In genomic region chr5:140217900-140218299, GRCm38 (mm10) we compare ENCODE assay signal across 9 mouse cellular contexts.
DNase-seq lines count a peak whose midpoint lies in the region; ATAC-seq and TF ChIP-seq lines count a peak whose summit lies in the region.
"Had no signal": no experiment of that assay in that cellular context is flagged by ENCODE, and none has a peak within 500 bp of the region (broad histone marks: within the 10 kb centered on the region; RNA-seq: fewer than 3 reads in every experiment).

No protein-coding gene starts in this region.

- ATAC-seq in kidney, embryonic 15.5 days (replicated peaks; ENCODE audit: low FRiP score) = no peak
- peak; percentile 54; the same call in 1 of the 2 replicates for ATAC-seq in megakaryocyte progenitor cell, adult 5-6 weeks (replicated peaks; ENCODE audit: poor library complexity)

- H3K9ac ChIP-seq in kidney, embryonic 15.5 days = no peak overlapping the region
- H3K9ac ChIP-seq in MEL (ENCODE audit: control insufficient read depth, low read depth, low read length, poor library complexity, severe bottlenecking) = no peak overlapping the region
- H3K9ac ChIP-seq: hindbrain, embryonic 15.5 days had no signal

- WGBS in kidney, embryonic 15.5 days = 25% methylated on average over 2 of the region's 2 CpGs
- WGBS in cerebellum, adult 2 months = 17% methylated on average over 2 of the region's 2 CpGs

- DNase-seq in kidney, adult 18-20 months = peak; percentile 9
- DNase-seq in MEL (ENCODE audit: low read depth, low spot score) = peak; percentile 48
- peak; percentile 63 to 78 for DNase-seq in cerebellum, adult 2 months
- DNase-seq in layer of hippocampus, adult 11-12 months (ENCODE audit: low spot score) = no peak
- DNase-seq in layer of hippocampus, adult 18-20 months (ENCODE audit: low spot score in 2 of 2) = no peak

- TF ChIP-seq POLR2A in MEL (IDR thresholded peaks at IDR 0.05; ENCODE audit: control insufficient read depth in 1 of 2, insufficient read depth in 1 of 2, low read depth in 1 of 2, low read length in 2 of 2, poor library complexity in 1 of 2) = no peak
- TF ChIP-seq POLR2A in cerebellum, adult 2 months (IDR thresholded peaks at IDR 0.05; ENCODE audit: borderline replicate concordance, insufficient read depth, low read length) = no peak

- H3K36me3 ChIP-seq in kidney, embryonic 15.5 days = no peaks in the 10 kb centered on the region
- H3K36me3 ChIP-seq in MEL (ENCODE audit: control insufficient read depth in 1 of 2, insufficient read depth in 2 of 2, low read length in 2 of 2) = no peaks in the 10 kb centered on the region; a peak in 1 of 4 replicates
- H3K36me3 ChIP-seq: hindbrain, embryonic 15.5 days had no signal

- TF ChIP-seq EP300 in MEL (IDR thresholded peaks at IDR 0.05; ENCODE audit: low read depth in 1 of 2, low read length in 2 of 2) = no peak

- no peaks in the 10 kb centered on the region for H3K79me2 ChIP-seq in MEL (ENCODE audit: control insufficient read depth, insufficient read depth, low read length, poor library complexity)

- no peak overlapping the region for H3K4me3 ChIP-seq in kidney, embryonic 15.5 days (replicated peaks)
- no peak overlapping the region for H3K4me3 ChIP-seq in MEL (ENCODE audit: control insufficient read depth in 1 of 2, insufficient read depth in 1 of 2, low read depth in 2 of 2, low read length in 2 of 2)
- H3K4me3 ChIP-seq in cerebellum, adult 2 months (replicated peaks; ENCODE audit: insufficient read depth, low read depth, low read length) = no peak overlapping the region
- H3K4me3 ChIP-seq: hindbrain, embryonic 15.5 days had no signal

- H3K4me2 ChIP-seq in kidney, embryonic 15.5 days = no peak overlapping the region
- H3K4me2 ChIP-seq: hindbrain, embryonic 15.5 days had no signal

- no peak for TF ChIP-seq CTCF in MEL (IDR thresholded peaks at IDR 0.05 in 2 of 3, conservative IDR thresholded peaks at IDR 0.05 in 1 of 3; ENCODE audit: control insufficient read depth in 1 of 3, insufficient read depth in 1 of 3, low read depth in 2 of 3, low read length in 3 of 3, poor library complexity in 1 of 3, severe bottlenecking in 1 of 3)
- TF ChIP-seq CTCF in cerebellum, adult 2 months (IDR thresholded peaks at IDR 0.05; ENCODE audit: borderline replicate concordance, insufficient read depth, low read depth, low read length) = no peak

- no peak overlapping the region for H3K27ac ChIP-seq in kidney, embryonic 15.5 days
- H3K27ac ChIP-seq in MEL (ENCODE audit: control insufficient read depth, low read depth, low read length) = no peak overlapping the region
- H3K27ac ChIP-seq in cerebellum, adult 2 months (ENCODE audit: insufficient read depth, low read length) = no peak overlapping the region
- H3K27ac ChIP-seq: hindbrain, embryonic 15.5 days; macrophage had no signal

- no peaks in the 10 kb centered on the region for H3K9me3 ChIP-seq in kidney, embryonic 15.5 days (replicated peaks)
- H3K9me3 ChIP-seq in MEL (replicated peaks; ENCODE audit: insufficient read depth, low read length) = no peaks in the 10 kb centered on the region
- H3K9me3 ChIP-seq: hindbrain, embryonic 15.5 days had no signal

- H3K27me3 ChIP-seq in kidney, embryonic 15.5 days = no peaks in the 10 kb centered on the region
- no peaks in the 10 kb centered on the region for H3K27me3 ChIP-seq in MEL (ENCODE audit: control insufficient read depth in 1 of 2, insufficient read depth in 2 of 2, low read length in 2 of 2)
- H3K27me3 ChIP-seq in cerebellum, adult 2 months (ENCODE audit: control insufficient read depth, insufficient read depth, low read length) = no peaks in the 10 kb centered on the region
- H3K27me3 ChIP-seq: hindbrain, embryonic 15.5 days had no signal

- H3K4me1 ChIP-seq in kidney, embryonic 15.5 days = peaks cover 6% of the 10 kb centered on the region; the same call in 1 of the 2 replicates
- no peaks in the 10 kb centered on the region; a peak in 1 of 4 replicates for H3K4me1 ChIP-seq in MEL (ENCODE audit: control insufficient read depth in 1 of 2, insufficient read depth in 2 of 2, low read length in 2 of 2)
- peaks cover 13% of the 10 kb centered on the region for H3K4me1 ChIP-seq in cerebellum, adult 2 months (ENCODE audit: control insufficient read depth, insufficient read depth, low read length)

- no peak for TF ChIP-seq RAD21 in MEL (IDR thresholded peaks at IDR 0.05; ENCODE audit: low read depth, low read length)

TF ChIP-seq in MEL, 35 proteins besides CTCF, POLR2A, EP300 and RAD21:
- no peak for TF ChIP-seq ETS1 (IDR thresholded peaks at IDR 0.05; ENCODE audit: low read depth, low read length)
- TF ChIP-seq JUND (IDR thresholded peaks at IDR 0.05; ENCODE audit: low read depth, low read length) = no peak
- no peak for TF ChIP-seq SMC3 (IDR thresholded peaks at IDR 0.05; ENCODE audit: low read depth, low read length)
- peak; percentile 35; the same call in 1 of the 2 replicates for TF ChIP-seq MXI1 (IDR thresholded peaks at IDR 0.05; ENCODE audit: low read depth, low read length)
- TF ChIP-seq MAFK (IDR thresholded peaks at IDR 0.05; ENCODE audit: borderline replicate concordance, low read depth, low read length) = no peak
- no peak for TF ChIP-seq USF1 (IDR thresholded peaks at IDR 0.05; ENCODE audit: low read depth, low read length)
- no peak for TF ChIP-seq UBTF (IDR thresholded peaks at IDR 0.05; ENCODE audit: borderline replicate concordance, insufficient read depth, low read depth, low read length)
- no peak for TF ChIP-seq E2F4 (IDR thresholded peaks at IDR 0.05; ENCODE audit: borderline replicate concordance, low read depth, low read length)
- peak; percentile 50; the same call in 1 of the 2 replicates for TF ChIP-seq SIN3A (IDR thresholded peaks at IDR 0.05; ENCODE audit: low read length)
- TF ChIP-seq POLR2AphosphoS2 (IDR thresholded peaks at IDR 0.05; ENCODE audit: low read length) = no peak
TF ChIP-seq in MEL: peak in this region for 2.

Comparison
In these comparisons a context has a peak if more than half of its experiments do, and no peak if none do; other contexts are left out.
1. DNase-seq: peak in kidney, adult 18-20 months (single experiment), MEL (single experiment) and cerebellum, adult 2 months (2 of 2); none in layer of hippocampus, adult 11-12 months (single experiment) and layer of hippocampus, adult 18-20 months (0 of 2).